In genomic region chr12:44554808-44555207, GRCm38 (mm10) we compare ENCODE assay signal across 22 mouse cellular contexts.
A peak's percentile ranks its signal among the peaks of the same experiment; 100 is the strongest.
DNase-seq lines count a peak whose midpoint lies in the region; TF ChIP-seq lines count a peak whose summit lies in the region.
"Had no signal": no experiment of that assay in that cellular context is flagged by ENCODE, and none has a peak within 500 bp of the region (broad histone marks: within the 10 kb centered on the region; RNA-seq: fewer than 3 reads in every experiment).

No protein-coding gene starts in this region.

- peak; percentile 68 for DNase-seq in left cerebral cortex, postnatal 4 days
- no peak for DNase-seq in left cerebral cortex, adult 2 months (ENCODE audit: extremely low spot score in 1 of 2, low spot score in 2 of 2)
- DNase-seq in cerebellum, adult 11-12 months: peak; percentile 91
- peak; percentile 92 for DNase-seq in cerebellum, adult 9-11 months
- no peak for DNase-seq in c-Kit-positive CD71-positive TER-119-positive erythroid progenitor cells, embryonic 14.5 days (ENCODE audit: low spot score)
- DNase-seq in gastrocnemius, adult 18-20 months (ENCODE audit: low spot score): no peak
- no peak for DNase-seq in left cerebral cortex, adult 18-20 months (ENCODE audit: low spot score in 2 of 2)
- DNase-seq: adrenal gland, postnatal 25 days; gastrocnemius, adult 2 months; heart, adult 2 months; heart, postnatal 4 days; kidney, adult 11 months; kidney, postnatal 36 days; right cerebral cortex, postnatal 14 days had no signal

- TF ChIP-seq CTCF in left cerebral cortex, adult 2 months (IDR thresholded peaks at IDR 0.05): no peak

- intact Hi-C loops in left cerebral cortex, postnatal 4 days (cut with DNase I): no loop called here
- intact Hi-C loops in left cerebral cortex, adult 2 months (cut with DNase I): no loop called here

- no peak overlapping the region for H3K27ac ChIP-seq in left cerebral cortex, adult 2 months
- H3K27ac ChIP-seq: forebrain, embryonic 13.5 days; gastrocnemius, adult 2 months; heart, adult 2 months; hindbrain, embryonic 14.5 days; limb, embryonic 13.5 days; lung, embryonic 15.5 days; midbrain, embryonic 12.5 days; neural tube, embryonic 13.5 days; stomach, embryonic 15.5 days had no signal

- H3K4me3 ChIP-seq in left cerebral cortex, adult 2 months: no peak overlapping the region
- H3K4me3 ChIP-seq: forebrain, embryonic 13.5 days; gastrocnemius, adult 2 months; heart, adult 2 months; heart, embryonic 12.5 days; limb, embryonic 13.5 days; lung, embryonic 15.5 days; midbrain, embryonic 12.5 days; neural tube, embryonic 13.5 days; stomach, embryonic 15.5 days had no signal

Comparison
In these comparisons a context has a peak if more than half of its experiments do, and no peak if none do; other contexts are left out.
1. DNase-seq: peak in left cerebral cortex, postnatal 4 days (single experiment), cerebellum, adult 11-12 months (single experiment) and cerebellum, adult 9-11 months (single experiment); none in left cerebral cortex, adult 2 months (0 of 2), c-Kit-positive CD71-positive TER-119-positive erythroid progenitor cells, embryonic 14.5 days (single experiment), gastrocnemius, adult 18-20 months (single experiment) and left cerebral cortex, adult 18-20 months (0 of 2).